Mouse (Mus musculus) left cerebral cortex, adult 2 months (tissue): ENCODE measurements around the gene Ankrd65. TPM values are rescaled to one million over a fixed set of nuclear protein-coding genes. Genes with fewer than 3 reads are reported as not detected.

Source experiments
- DNase-seq, 2 experiments: peaks; one replicate each; pipeline ENCODE4 v3.0.0; 2021 to 2022; ENCODE audit warnings: low spot score in 2 of 2, mixed read lengths in 1 of 2; ENCODE audit errors: extremely low spot score in 1 of 2
- H3K27ac ChIP-seq: fragments of 200-600 bp; 2 replicates; pipeline ENCODE4 v1.8.1; 2022
- H3K4me3 ChIP-seq: fragments of 200-600 bp; 2 replicates; pipeline ENCODE4 v1.8.1; 2022
- CTCF ChIP-seq: fragments of 200-600 bp; IDR thresholded peaks from 2 replicates; pipeline ENCODE4 v1.8.1; 2022; ENCODE audit warnings: antibody characterized with exemption, mild to moderate bottlenecking, moderate library complexity
- intact Hi-C: fragments of 180-260 bp; cut with DNase I; formaldehyde crosslinking; loops from one replicate; pipeline ENCODE4 v1.15.1; 2025
- total RNA-seq, 2 experiments: library from RNA; stranded (reverse); gene quantifications; 2 replicates each; pipeline ENCODE4 v1.2.3; 2021

The Ankrd65 gene
- total RNA-seq, 2 experiments from 2014 or later: 0.29 TPM; not detected in 1

GRCm38 (mm10) chr4:155791240-155791933 is 1.1 kb downstream of the Ankrd65 start:
- intact Hi-C loops: no loop called here
- Histone ChIP-seq H3K4me3 (no peak overlapping the region), H3K27ac (no peak overlapping the region)
- TF ChIP-seq CTCF: no peak
- no peak for DNase-seq

GRCm38 (mm10) chr4:155793730-155794129 is 3.5 kb downstream of the Ankrd65 start:
- intact Hi-C loops: no loop called here
- no peak overlapping the region for H3K27ac ChIP-seq
- H3K4me3 ChIP-seq: no peak overlapping the region
- no peak for DNase-seq
- no peak for TF ChIP-seq CTCF

- no peak overlapping the region for H3K4me3 ChIP-seq
- H3K27ac ChIP-seq: no peak overlapping the region
- intact Hi-C loops: no loop called here
- no peak for DNase-seq
- no peak for TF ChIP-seq CTCF
These were observed 11.8 kb downstream of the Ankrd65 start for GRCm38 (mm10) chr4:155802075-155802474.

- H3K4me3 ChIP-seq: peak within 1 kb of the TSS; percentile 88
- intact Hi-C loops: loop anchor here (1.0 kb wide), 1 partner anchor 28 kb away; the partner anchor contains the start of gene Aurkaip1
- peak within 1 kb of the TSS; percentile 81 for H3K27ac ChIP-seq
- peak; percentile 20 for TF ChIP-seq CTCF
- no peak for DNase-seq
These were observed 12.6 kb downstream of the Ankrd65 start, which contains the start of gene Mrpl20 for GRCm38 (mm10) chr4:155802741-155803339. Mrpl20 (plus strand) TSS chr4:155802878.

GRCm38 (mm10) chr4:155803340-155804041 is 13.3 kb downstream of the Ankrd65 start:
- TF ChIP-seq CTCF: no peak
- peak overlapping the region; percentile 81 for H3K27ac ChIP-seq
- peak overlapping the region; percentile 88 for H3K4me3 ChIP-seq
- intact Hi-C loops: loop anchor here (1.0 kb wide), 1 partner anchor 28 kb away; the partner anchor contains the start of gene Aurkaip1
- DNase-seq: peak; percentile 94 to 97

- intact Hi-C loops: no loop called here
- TF ChIP-seq CTCF: no peak
- no peak overlapping the region for H3K4me3 ChIP-seq
- DNase-seq: no peak
- no peak overlapping the region for H3K27ac ChIP-seq
These were observed 17.6 kb downstream of the Ankrd65 start for GRCm38 (mm10) chr4:155807841-155808240.

GRCm38 (mm10) chr4:155811929-155812664 is 21.9 kb downstream of the Ankrd65 start, which contains the start of gene Ccnl2:
Ccnl2 (plus strand) TSS chr4:155812489.
- TF ChIP-seq CTCF: no peak
- intact Hi-C loops: no loop called here
- Histone ChIP-seq H3K4me3 (peak within 1 kb of the TSS; percentile 100), H3K27ac (peak within 1 kb of the TSS; percentile 96)
- peak; percentile 91 to 93 for DNase-seq

GRCm38 (mm10) chr4:155812665-155813181 is 22.5 kb downstream of the Ankrd65 start:
- no peak for TF ChIP-seq CTCF
- DNase-seq: no peak
- H3K27ac ChIP-seq: peak overlapping the region; percentile 96
- intact Hi-C loops: no loop called here
- H3K4me3 ChIP-seq: peak overlapping the region; percentile 100

GRCm38 (mm10) chr4:155817533-155817932 is 27.3 kb downstream of the Ankrd65 start:
- H3K27ac ChIP-seq: no peak overlapping the region
- DNase-seq: no peak
- H3K4me3 ChIP-seq: no peak overlapping the region
- intact Hi-C loops: no loop called here
- no peak for TF ChIP-seq CTCF

- intact Hi-C loops: no loop called here
- peak; percentile 43 for TF ChIP-seq CTCF
- no peak overlapping the region for H3K4me3 ChIP-seq
- no peak overlapping the region for H3K27ac ChIP-seq
- DNase-seq: no peak
These were observed 30.8 kb downstream of the Ankrd65 start for GRCm38 (mm10) chr4:155821025-155821424.

GRCm38 (mm10) chr4:155823443-155823842 is 33.2 kb downstream of the Ankrd65 start:
- intact Hi-C loops: no loop called here
- DNase-seq: no peak
- H3K27ac ChIP-seq: no peak overlapping the region
- H3K4me3 ChIP-seq: no peak overlapping the region
- no peak for TF ChIP-seq CTCF
